Mouse (Mus musculus): Measurements from ENCODE around the gene Adgrf3.
A peak's percentile ranks its signal among the peaks of the same experiment; 100 is the strongest.
"Not testable (repeated sequence)": the region's sequence is repeated elsewhere in the genome, so short reads cannot be mapped to it uniquely, and the experiment has no call there.

Adgrf3 gene

GRCm38 (mm10) chr5:30205493-30205892, at the start of gene Adgrf3:
Gene Adgrf3, minus strand, starts transcription at chr5:30205722.
- DNase-seq (ENCODE audit: low read depth, low spot score) = no peak

GRCm38 (mm10) chr5:30247666-30248065, 42.1 kb upstream of the Adgrf3 start:
- no peak for DNase-seq (ENCODE audit: low read depth, low spot score)

- DNase-seq (ENCODE audit: low read depth, low spot score) = no peak
Observed at GRCm38 (mm10) chr5:30245861-30246416, 40.4 kb upstream of the Adgrf3 start.

- DNase-seq (ENCODE audit: low read depth, low spot score) = no peak
Observed at GRCm38 (mm10) chr5:30243741-30244140, 38.2 kb upstream of the Adgrf3 start.

GRCm38 (mm10) chr5:30242410-30242809, 36.9 kb upstream of the Adgrf3 start:
- DNase-seq (ENCODE audit: low read depth, low spot score) = no peak

GRCm38 (mm10) chr5:30240552-30240951, 35.0 kb upstream of the Adgrf3 start:
- DNase-seq (ENCODE audit: low read depth, low spot score) = no peak

GRCm38 (mm10) chr5:30238533-30238932, 33.0 kb upstream of the Adgrf3 start:
- no peak for DNase-seq (ENCODE audit: low read depth, low spot score)

DNA sequence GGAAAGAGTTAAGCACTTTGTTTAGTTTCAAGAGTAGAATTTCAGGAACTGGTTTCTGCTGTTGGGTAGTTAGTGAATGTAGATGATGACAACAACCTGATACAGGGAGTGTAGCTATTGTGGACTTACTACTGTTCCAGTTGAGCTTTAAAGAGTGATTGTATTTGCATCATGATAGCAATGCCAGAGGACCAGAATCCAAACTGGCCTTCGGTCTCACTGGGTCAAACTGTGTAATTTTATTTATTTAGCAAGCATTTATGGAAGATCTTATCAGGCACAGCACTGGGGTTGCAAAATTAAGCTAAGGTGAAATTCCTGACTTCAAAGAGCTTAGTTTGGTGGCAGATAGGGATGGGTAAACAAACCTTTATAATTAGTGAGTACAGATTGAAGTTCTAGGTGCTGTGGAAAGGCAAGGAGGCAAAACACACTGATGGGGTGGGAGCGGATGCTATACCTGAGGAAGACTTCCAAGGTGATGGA, 30.2 kb upstream of the Adgrf3 start:
- no peak for DNase-seq (ENCODE audit: low read depth, low spot score)

DNA sequence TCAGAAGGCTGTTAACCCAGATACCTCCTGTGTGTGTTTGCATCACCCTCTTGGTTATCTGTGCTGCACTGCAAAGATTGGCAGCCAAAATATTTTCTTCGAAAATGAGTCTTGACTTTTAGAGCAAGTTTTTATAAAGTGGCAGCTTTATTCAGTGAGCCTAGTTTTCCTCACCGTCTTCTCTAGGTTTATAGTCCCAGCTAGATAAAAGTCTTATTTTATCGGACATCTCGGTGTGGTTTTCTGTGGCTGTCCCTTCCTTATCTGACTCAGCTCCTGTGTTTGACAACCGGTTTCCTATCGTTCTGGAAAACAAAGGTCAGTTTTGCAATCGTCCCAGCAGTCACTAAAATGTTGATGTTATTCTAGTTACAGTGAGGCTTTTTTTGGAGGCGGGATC, 28.5 kb upstream of the Adgrf3 start:
- DNase-seq (ENCODE audit: low read depth, low spot score) = no peak

DNA sequence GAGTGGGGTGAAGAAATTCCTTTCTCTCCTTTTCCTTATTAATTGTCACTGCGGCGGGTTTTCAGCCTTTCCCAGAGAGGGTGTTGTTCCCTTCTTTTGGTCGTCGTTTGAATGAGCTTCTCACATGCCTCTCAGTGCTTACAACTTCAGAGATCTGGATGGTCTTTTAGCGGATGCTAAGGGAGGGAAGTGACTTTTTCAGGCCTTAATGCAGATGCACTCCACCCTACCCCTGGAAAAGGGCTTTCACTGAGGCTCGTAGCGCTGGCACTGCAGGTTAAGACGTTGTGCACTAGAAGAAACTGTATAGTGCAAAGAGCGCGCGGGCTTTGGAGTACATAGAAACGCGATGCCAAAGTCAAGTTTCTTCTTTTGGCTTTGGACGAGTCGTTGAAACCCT, 27.5 kb upstream of the Adgrf3 start:
- no peak for DNase-seq (ENCODE audit: low read depth, low spot score)

DNA sequence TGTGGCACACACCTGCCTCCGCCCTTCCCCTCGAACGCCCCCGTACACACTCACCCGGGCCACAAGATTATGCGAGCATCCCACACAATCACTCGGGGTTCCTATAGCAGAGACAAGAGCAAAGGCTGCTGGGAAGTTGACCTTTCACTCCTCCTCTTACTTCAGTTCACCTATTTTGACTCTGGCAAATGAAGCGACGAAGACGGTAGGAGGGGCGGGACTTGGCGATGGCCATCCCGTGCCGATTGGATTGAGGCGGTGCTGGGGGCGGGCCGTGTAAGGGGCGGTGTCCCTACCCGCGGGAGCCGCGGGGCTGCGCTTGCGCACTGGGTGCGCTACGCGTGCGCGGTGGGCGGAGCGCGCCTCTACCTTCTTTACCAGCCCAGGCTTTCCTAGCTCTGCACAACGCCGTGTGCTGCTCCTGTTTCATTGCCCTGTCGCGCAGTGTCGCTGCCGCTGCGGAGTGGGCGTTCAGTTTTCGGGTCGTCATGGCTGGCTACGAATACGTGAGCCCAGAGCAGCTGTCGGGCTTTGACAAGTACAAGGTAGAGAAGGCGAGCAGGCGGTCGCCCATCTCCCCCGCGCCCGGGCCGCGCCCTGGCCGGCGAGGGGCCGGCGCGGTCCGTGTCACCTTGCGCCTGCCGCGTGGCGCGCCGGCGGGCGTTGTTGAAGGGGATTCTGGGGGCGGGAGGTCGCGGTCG, 26.9 kb upstream of the Adgrf3 start, which contains the start of gene Selenoi:
Gene Selenoi (plus strand): TSS at position 311 of the 701 bp plus-strand sequence.
- peak; percentile 97 for DNase-seq (ENCODE audit: low read depth, low spot score)

DNA sequence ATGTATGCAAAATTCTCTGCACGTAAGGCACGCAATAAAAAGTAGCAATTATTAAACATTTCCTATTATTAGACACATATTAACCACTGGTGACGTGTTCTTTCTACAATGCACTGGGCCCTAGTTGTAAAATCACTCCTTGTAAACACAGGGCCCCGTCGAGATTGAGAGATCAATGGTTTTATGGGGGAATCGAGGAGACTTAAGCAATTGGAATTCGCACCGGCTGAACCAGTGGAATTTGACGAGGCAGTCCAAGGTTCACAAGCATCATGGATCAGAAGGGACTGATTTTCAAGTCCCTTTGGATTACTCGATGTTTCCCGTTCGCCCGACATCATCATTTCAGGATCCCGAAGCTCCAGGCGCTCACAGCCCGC, 26.4 kb upstream of the Adgrf3 start:
- DNase-seq (ENCODE audit: low read depth, low spot score) = no peak

DNA sequence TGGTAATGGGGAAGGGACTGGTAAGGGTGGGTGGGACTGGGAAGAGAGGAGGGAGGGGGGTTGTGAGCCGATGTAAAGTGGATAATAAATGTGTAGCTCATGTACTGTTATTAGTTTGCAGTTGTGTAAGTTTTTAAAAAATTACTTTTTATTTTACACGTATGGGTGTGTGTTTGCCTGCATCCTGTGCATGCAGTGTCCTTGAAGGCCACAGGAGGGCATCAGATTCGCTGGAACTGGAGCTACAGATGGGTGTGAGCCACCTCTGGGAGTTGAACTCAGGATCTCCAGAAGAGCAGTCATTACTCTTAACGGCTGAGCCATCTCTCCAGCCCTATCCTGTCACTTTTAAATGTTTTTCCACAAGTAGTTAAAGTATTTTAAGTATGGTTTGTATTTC, 25.4 kb upstream of the Adgrf3 start:
- DNase-seq (ENCODE audit: low read depth, low spot score) = no peak

GRCm38 (mm10) chr5:30222681-30223080, 17.2 kb upstream of the Adgrf3 start:
- DNase-seq (ENCODE audit: low read depth, low spot score) = no peak

GRCm38 (mm10) chr5:30220666-30221065, 15.1 kb upstream of the Adgrf3 start:
- DNase-seq (ENCODE audit: low read depth, low spot score) = no peak

DNA sequence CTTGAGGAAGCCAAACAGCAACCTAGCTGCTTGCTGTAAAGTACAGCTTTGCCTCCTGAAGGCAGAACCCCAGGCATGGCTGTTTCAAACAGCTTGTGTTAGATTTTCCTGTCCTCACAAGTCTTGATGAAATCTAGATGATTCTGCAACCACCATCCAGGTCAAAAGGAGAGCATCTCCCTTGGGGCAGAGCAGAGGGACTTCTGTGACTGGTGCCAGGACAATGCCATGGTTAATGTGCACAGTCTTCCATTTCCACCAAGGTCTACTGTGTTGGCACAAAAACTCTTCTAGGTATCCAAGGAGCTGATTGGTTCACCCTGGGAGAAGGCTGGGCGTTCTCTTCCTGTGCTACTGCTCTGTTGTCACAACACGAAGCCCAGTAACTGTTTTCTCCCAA, 14.2 kb upstream of the Adgrf3 start:
- no peak for DNase-seq (ENCODE audit: low read depth, low spot score)

GRCm38 (mm10) chr5:30215970-30216369, 10.4 kb upstream of the Adgrf3 start:
- no peak for DNase-seq (ENCODE audit: low read depth, low spot score)

- no peak for DNase-seq (ENCODE audit: low read depth, low spot score)
Observed at GRCm38 (mm10) chr5:30214889-30215288, 9.4 kb upstream of the Adgrf3 start.

DNA sequence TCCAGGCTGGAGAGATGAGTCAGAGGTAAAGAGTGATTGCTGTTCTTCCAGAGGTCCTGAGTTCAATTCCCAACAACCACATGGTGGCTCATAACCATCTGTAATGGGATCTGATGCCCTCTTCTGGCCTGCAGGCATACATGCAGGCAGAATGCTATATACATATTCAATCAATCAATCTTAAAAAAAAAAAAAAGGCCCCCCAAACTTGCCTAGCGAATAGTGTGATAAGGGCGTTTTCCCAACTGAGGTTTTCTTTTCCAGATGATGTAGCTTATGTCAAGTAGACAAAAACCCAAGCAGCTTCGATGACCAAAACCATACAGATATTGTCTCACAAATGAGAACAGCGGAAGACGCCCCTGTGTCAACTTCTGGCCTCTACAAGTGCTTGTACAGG, 5.2 kb upstream of the Adgrf3 start:
- not testable (repeated sequence) for DNase-seq (ENCODE audit: low read depth, low spot score)

DNA sequence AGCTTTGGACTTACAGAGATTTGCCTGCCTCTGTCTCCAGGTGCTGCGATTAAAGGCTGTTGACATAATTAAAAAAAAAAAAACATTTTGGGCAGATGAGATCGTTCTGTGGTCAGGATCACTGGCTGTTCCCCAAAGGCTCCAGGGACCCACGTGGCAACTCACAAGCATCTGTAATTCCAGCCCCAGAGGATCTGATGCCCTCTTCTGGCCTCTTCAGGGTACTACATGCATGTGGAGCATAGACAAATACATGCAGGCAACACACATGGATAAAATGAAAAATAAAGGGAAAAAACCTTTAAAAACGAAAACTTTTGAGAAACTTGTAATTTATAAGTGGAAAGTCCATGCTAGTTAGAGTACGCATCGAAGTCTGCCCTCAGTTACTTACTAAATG, 1.8 kb upstream of the Adgrf3 start:
- no peak for DNase-seq (ENCODE audit: low read depth, low spot score)

GRCm38 (mm10) chr5:30205034-30205433, 488 bp downstream of the Adgrf3 start:
- no peak for DNase-seq (ENCODE audit: low read depth, low spot score)

- DNase-seq (ENCODE audit: low read depth, low spot score) = no peak
Observed at GRCm38 (mm10) chr5:30204441-30204840, 1.1 kb downstream of the Adgrf3 start.

- no peak for DNase-seq (ENCODE audit: low read depth, low spot score)
Observed at GRCm38 (mm10) chr5:30203216-30203885, 2.2 kb downstream of the Adgrf3 start.
